Mouse (Mus musculus) hindlimb bud, embryonic 11.5 days (tissue): Measurements from ENCODE around the gene Kcnab1.

ENCODE experiments used
- DNase-seq: peaks from one replicate; pipeline ENCODE4 v3.0.0-alpha.2; 2012; ENCODE audit warnings: low read depth, low spot score; ENCODE audit errors: extremely low spot score

Kcnab1 gene

GRCm38 (mm10) chr3:65108945-65109921 is at the start of gene Kcnab1:
Gene Kcnab1, plus strand, starts transcription at chr3:65109384.
- no peak for DNase-seq

GRCm38 (mm10) chr3:65088295-65088694 is 20.9 kb upstream of the Kcnab1 start:
- DNase-seq: no peak

- DNase-seq: no peak
These were observed 5.1 kb upstream of the Kcnab1 start for GRCm38 (mm10) chr3:65104117-65104516.

- DNase-seq: no peak
These were observed 1.0 kb downstream of the Kcnab1 start for GRCm38 (mm10) chr3:65110190-65110589.

DNA sequence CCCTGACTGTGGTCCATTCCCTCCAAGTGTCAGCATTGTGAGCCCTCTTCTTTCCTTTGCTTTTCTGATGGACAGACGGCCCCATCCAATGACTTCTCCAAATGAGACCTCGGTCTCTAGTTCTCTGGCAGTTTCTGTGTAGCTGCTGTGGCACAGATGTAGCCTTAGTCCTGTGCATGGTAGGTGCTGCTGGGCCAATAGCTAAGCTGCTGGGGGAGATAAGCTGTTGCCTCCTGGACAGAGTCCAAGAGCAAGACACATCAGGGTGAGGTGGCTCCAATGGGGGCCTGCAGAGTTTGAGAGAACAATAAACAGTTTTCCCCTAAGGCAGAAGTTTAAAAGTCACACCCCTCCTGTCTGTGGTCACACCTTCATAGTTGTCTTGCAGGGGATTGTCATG is 2.0 kb downstream of the Kcnab1 start:
- DNase-seq: no peak

- no peak for DNase-seq
These were observed 6.0 kb downstream of the Kcnab1 start for GRCm38 (mm10) chr3:65115164-65115563.

- no peak for DNase-seq
These were observed 7.8 kb downstream of the Kcnab1 start for GRCm38 (mm10) chr3:65116958-65117357.

DNA sequence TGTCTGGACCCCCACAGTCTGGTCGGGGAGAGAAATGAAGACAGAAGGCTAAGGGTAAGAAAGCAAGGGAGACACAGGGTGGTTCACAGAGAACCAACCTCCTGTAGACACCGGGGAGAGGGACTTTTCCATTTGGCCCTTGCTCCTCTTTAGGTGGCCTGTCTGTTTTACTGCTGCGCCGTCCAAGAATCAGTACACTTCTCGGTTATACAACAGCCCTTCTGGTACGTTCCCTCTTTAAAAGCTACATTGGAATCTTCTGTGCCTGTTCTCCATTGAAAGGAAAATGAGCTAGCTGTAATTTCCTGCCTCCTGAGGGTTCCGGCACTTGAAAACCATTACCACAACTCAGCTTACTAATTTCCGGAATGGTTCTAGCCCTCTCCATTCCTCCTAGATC is 8.2 kb downstream of the Kcnab1 start:
- no peak for DNase-seq

DNA sequence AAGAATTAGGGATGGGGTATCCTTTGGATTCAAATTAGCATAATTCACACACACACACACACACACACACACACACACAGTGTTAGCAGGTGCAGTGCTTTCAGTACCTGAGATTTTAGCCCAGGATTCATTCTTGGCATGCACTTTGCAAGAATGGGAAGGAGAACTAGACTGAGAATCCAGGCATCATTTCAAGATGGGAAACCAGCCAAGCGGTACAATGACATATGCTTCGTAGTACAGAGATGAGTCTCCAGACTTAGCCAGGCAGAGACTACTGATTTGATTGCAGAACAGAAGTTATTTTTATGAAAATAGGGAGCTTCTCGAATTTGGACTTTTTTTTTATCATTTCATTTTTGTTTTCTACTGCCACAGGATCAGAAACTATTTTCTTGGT is 15.8 kb downstream of the Kcnab1 start:
- no peak for DNase-seq

GRCm38 (mm10) chr3:65129625-65130024 is 20.4 kb downstream of the Kcnab1 start:
- DNase-seq: no peak

DNA sequence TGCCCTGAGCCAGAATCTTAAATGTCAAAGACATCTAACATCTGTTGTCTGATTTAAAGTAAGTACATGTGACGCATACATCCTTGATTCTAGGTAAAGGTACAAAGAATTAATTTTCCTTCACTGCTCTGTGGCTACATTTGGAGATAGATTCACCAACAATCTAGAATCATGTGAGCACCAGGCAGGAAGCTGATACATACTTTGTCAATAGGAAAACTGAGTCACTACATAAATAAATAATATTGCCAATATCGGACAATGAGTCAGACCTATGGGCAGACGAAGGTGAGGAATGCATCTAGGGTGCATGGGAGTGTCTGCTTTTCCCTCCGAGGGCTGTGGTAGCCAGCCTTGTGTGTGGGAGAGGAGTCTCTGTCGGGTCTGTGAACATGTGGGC is 25.7 kb downstream of the Kcnab1 start:
- no peak for DNase-seq

DNA sequence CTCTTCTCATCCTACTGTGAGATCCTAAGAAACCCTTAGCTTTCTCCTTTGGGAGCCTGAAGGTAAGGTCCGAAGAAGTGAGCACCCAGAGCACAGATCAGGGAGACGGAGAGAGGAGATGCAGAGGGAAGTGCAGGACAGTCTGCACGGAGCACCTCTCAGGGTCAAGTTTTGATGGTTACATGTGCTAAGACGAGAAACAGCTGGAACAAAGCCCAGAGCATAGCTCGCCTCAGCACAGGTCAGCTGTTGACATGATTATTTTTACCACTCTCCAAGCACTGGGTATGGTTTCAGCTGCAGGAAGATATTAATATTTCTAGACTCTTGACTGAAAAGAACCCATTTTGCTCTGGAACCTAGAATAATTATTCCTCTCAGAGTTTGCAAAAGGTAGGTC is 27.7 kb downstream of the Kcnab1 start:
- DNase-seq: no peak

DNA sequence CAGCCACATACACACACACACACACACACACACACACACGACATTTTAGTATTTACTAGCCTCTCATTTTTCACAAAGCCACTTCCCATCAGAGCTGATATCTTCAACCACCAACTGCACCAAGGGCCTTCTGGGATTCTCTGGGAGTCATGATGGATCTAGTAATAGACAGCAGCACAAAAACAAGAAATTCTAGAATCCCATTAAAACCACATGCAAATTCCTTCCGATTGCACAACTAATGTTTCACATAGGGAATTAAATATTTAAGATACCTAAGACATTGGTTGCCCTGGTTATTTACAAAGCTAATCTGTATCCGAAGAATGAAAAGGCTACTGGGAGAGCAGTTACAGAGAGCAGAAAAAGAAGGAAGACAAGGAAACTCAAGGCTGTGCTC is 29.6 kb downstream of the Kcnab1 start:
- no peak for DNase-seq

- DNase-seq: no peak
These were observed 36.0 kb downstream of the Kcnab1 start for GRCm38 (mm10) chr3:65145152-65145551.

DNA sequence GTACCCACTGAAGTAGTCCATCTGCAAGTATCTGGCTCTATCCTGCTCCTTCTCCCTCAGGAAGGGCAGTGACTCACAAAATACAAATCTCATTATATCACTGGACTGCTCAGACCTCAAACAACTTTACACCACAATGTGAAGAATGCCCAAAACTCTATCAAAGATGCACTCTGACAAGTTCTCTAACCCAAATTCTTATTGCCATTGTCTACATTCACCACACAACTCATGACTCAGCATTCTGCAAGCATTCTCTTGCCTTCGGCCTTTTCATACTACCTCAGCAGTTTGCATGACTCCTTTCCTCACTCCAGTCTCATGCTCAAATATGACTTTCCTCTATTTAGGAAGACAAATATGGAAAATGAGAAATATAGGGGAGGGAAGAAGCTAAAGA is 42.6 kb downstream of the Kcnab1 start:
- DNase-seq: no peak

DNA sequence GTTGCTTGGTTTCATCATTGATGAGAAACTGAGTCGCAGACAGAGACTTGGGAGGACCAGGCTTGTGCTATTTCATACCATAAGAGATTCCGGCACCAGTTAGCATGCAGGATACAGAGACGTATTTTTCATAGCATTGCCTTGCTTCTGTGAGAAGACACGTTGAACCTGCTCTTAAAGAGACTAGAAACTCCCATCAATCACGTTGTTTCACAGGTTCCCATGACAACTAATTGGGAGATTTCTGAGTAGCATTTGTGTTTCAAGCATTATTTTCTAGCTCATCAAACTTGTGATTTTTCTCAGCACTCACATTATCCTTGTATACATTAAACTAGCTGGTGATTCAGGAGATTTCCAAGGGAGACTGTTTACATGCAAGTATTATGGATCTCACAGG is 63.8 kb downstream of the Kcnab1 start:
- DNase-seq: no peak

GRCm38 (mm10) chr3:65174564-65174963 is 65.4 kb downstream of the Kcnab1 start:
- no peak for DNase-seq

DNA sequence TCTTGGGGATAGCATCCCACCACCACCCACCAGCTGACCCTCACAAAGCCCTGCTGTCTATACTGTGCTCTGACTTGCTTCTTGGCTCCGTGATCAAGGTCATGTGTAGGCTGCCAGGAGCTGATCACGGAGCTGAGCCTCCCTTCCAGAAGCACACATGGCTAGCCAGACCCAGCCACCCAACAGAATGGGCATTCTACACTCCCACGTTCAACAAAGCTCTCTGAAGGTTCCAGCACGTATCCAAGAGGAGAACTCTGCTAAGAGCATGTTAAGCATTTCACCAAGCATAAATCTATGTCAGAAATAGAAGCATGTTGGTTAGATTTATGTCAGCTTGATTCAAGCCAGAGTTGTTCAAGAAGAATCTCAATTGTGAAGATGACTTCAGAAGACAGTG is 66.6 kb downstream of the Kcnab1 start:
- DNase-seq: no peak

DNA sequence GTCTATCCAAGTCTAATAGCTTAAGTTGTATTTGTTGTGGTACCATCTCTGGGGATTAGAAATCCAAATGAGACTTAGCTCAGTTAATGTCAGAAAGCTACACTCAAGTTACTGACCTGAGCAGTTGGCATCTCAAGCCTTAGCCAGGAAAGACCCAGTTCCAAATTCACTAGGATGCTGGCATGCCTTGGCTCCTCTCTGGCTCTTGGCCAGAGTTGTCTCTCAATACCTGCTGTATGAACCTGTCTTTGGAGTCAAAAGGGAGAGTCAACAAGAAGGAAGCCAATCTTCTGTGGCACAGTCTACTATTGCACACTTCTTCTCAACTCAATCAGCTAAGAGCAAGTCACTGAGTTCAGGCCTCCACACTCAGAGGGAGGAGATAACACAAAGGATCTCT is 67.7 kb downstream of the Kcnab1 start:
- no peak for DNase-seq

GRCm38 (mm10) chr3:65187833-65188698 is 78.9 kb downstream of the Kcnab1 start:
- no peak for DNase-seq

DNA sequence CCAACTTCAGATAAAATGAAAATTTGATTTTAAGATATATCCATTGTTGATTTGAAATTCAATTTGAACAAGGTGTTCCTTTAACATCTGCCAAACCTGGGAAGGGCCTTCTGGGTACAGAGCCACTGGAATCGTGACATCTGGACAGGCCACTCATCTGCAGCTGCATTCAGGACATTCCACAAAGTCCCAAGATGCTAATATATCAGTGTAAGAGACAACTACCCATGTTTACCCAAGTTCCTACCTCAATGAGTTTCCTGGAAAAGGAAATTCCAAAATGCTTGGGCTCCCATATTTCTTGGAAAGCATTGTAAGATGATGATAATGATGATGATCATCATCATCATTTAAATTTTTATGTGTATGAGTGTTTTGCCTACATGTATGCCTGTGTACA is 91.4 kb downstream of the Kcnab1 start:
- DNase-seq: no peak
